Mouse (Mus musculus) gastrocnemius, adult 2 months (tissue): ENCODE measurements around the gene Pcx. TPM values are rescaled to one million over a fixed set of nuclear protein-coding genes. Genes with fewer than 3 reads are reported as not detected.

Source experiments
- DNase-seq: peaks from one replicate; pipeline ENCODE4 v3.0.0; 2022
- H3K27ac ChIP-seq: fragments of 200-600 bp; 2 replicates; pipeline ENCODE4 v1.8.1; 2022; ENCODE audit warnings: mild to moderate bottlenecking
- H3K4me3 ChIP-seq: fragments of 200-600 bp; 2 replicates; pipeline ENCODE4 v1.8.1; 2022; ENCODE audit warnings: mild to moderate bottlenecking, moderate library complexity
- CTCF ChIP-seq: fragments of 200-600 bp; IDR thresholded peaks from 2 replicates; pipeline ENCODE4 v1.8.1; 2022; ENCODE audit warnings: antibody characterized with exemption, mild to moderate bottlenecking, moderate library complexity
- intact Hi-C: fragments of 180-260 bp; cut with DNase I; formaldehyde crosslinking; loops from one replicate; pipeline ENCODE4 v1.15.1; 2025
- total RNA-seq, 2 experiments: library from RNA; stranded (reverse); gene quantifications; 2 replicates each; pipeline ENCODE4 v1.2.3; 2021

Pcx gene
- total RNA-seq, 2 experiments from 2014 or later = 94.6 to 119 TPM

DNA sequence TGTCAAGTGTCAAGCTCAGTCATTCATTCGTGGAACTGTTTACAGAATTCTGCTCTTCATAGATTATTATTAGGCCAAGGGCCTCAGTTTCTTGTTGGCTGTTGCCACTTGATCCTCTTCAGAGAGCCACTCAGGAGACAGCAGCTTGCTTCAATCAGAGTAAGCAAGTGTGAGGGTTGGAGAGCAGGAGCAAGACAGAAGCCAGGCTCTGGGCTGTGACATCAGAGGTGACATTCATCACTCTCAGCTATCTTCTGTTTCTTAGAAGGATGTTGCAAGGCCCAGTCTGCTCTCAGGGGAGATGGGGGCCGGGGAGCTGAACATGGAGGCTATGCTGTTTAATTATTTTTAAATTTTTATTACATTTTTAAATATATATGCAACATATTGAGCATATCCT lies 7.6 kb upstream of the Pcx start:
- Histone ChIP-seq H3K27ac (no peak overlapping the region), H3K4me3 (no peak overlapping the region)
- TF ChIP-seq CTCF = no peak
- intact Hi-C loops = no loop called here
- DNase-seq = no peak

DNA sequence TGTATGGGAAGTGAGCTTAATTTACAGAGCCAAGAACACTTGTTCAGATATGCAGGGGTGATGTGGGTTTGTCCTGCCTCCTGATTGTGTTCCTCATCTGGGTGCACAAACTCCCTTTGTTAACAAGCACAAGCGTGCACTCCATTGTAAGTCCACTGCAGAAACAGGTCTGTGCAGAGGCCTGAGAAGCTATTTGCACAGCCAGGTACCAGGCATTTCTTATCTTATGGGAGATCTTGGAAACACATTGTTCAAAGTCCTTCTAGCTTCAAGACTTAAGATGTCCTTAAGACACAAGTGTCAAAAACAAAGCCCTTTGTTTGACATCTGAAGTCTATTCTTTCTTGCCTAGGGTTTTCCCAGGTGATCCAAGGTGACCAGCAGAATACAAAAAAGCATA lies 5.4 kb upstream of the Pcx start:
- no peak for DNase-seq
- Histone ChIP-seq H3K4me3 (no peak overlapping the region), H3K27ac (no peak overlapping the region; the same call in 1 of the 2 replicates)
- intact Hi-C loops = no loop called here
- TF ChIP-seq CTCF = no peak

DNA sequence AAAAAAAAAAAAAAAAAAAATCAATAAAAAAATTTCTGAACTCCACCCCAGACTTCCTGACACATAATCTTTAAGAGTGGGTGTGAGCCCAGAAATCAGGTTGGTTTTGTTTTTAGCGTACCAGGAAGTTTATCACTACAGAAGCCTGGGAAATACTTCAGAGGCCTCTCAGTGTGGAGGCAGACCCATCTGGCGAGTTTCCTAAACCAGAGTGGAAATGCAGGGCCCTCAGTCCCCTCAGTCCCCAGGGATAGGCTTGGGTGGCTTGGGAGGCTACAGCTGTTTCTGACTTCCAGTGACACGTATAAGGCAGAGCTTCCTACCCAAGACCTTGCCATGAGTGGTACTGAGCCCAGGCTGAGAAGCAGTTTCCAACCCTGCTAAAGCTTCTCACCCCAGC lies 2.5 kb upstream of the Pcx start:
- intact Hi-C loops = no loop called here
- no peak for DNase-seq
- no peak for TF ChIP-seq CTCF
- peak overlapping the region; percentile 51; the same call in 1 of the 2 replicates for H3K27ac ChIP-seq
- H3K4me3 ChIP-seq = no peak overlapping the region

DNA sequence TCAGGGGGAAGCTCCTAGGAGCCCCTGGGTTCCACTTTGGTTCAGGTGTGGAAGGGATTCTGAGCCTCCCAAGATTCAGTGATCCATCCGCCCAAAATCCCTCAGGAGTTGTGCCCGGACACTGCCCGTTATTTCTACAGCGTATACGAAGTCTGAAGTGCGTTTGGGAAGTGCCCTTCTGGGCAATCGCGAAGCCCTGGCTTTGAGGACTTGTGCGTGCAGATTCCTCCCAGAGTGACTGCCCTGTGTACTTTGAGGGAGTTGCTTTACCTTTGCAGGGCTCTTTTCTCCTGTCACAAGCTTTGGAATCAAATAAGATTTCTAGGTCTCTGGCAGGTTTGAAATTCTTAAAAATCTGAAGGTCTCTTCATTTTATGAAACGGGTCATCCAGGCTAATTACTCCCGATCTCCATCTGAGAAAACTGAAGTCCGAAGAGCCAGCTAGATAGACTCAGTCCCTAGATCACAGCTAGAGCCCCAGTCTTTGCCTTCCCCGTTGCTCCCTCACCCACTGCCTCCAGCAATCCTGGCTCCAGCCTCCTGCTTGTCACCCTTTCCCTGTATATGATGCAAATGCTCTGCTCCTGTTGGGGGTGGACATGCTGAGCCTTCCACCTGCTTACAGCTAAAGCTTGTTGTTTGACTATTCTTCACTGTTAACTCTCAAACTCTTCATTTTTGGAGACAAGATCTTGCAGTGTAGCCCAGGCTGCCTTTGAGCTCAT lies 1.0 kb downstream of the Pcx start:
- peak overlapping the region; percentile 96 for H3K27ac ChIP-seq
- peak overlapping the region; percentile 79 for H3K4me3 ChIP-seq
- TF ChIP-seq CTCF = no peak
- DNase-seq = no peak
- intact Hi-C loops = loop anchor here (5.0 kb wide), 2 partner anchors 66 to 101 kb away; no protein-coding TSS in a partner anchor

DNA sequence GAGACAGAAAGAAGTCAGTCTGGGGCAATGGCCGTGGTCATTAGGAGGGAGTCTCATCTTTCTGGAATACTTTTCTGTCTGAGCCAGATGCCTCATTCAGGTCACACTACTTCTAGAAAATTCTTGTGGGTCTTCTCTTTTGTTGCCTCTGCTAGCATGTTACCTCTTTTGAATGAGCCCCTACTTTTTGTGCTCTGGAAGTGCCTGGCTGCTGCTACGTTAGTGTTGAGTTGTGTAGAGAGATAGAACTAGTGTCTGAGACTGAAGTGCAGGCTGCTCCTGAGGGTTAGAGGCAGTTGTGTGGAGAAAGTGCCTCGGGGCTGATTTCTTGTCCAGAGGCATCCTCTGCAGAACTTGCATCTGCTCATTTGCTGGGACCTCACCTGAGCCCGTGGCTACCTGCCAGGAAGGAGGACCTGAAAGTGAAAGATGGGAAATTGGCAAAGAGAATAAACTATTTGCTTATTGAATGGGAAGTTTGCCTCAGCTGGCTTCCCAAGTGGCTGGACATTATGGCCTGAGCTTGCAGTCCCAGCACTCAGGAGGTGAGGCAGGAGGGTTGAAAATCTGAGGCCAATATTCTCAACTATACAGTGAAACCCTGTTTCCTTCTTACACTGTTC lies 3.1 kb downstream of the Pcx start:
- peak overlapping the region; percentile 2; the same call in 1 of the 2 replicates for H3K27ac ChIP-seq
- no peak overlapping the region for H3K4me3 ChIP-seq
- TF ChIP-seq CTCF = no peak
- no peak for DNase-seq
- intact Hi-C loops = loop anchor here (5.0 kb wide), 2 partner anchors 64 to 99 kb away; no protein-coding TSS in a partner anchor

DNA sequence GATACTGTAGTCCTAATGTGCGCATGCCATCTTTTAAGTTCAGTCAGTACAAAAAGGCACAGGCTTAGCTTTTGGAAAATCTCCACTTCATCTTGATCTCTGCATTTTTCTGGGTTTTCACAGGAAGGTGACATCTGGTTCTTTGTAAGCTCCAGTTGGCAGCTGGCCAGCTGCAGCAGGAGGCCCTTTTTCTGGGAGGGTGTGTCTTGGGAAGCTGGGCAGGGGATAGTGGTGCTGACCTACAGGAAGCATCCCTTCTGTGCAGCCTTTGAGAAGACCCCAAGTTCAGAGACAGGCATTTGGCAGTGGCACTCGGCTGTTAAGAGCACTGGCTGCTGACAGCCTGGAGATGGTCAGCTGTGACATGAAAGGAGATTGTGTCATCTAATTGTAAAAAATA lies 5.5 kb downstream of the Pcx start:
- TF ChIP-seq CTCF = no peak
- H3K4me3 ChIP-seq = no peak overlapping the region
- intact Hi-C loops = no loop called here
- DNase-seq = no peak
- H3K27ac ChIP-seq = peak overlapping the region; percentile 41; the same call in 1 of the 2 replicates

DNA sequence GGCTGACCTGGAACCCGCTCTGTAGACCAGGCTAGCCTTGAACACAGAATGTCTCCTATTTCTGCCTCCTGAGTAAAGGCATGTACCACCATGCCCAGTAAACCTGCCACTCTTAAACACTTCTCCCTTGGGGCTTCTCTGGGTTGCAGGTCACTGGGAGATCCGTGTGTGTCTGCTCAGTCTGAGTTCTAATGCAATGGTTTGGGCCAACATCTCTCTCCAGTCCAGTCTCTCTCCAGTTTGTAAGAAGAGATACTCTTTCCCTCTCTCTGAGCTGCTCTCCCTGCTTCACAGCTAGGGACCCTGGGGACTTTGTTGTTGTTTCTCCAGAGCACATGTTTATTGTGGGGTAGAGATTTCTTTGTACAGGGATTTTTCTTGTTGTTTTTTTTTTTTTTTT lies 6.0 kb downstream of the Pcx start:
- intact Hi-C loops = no loop called here

DNA sequence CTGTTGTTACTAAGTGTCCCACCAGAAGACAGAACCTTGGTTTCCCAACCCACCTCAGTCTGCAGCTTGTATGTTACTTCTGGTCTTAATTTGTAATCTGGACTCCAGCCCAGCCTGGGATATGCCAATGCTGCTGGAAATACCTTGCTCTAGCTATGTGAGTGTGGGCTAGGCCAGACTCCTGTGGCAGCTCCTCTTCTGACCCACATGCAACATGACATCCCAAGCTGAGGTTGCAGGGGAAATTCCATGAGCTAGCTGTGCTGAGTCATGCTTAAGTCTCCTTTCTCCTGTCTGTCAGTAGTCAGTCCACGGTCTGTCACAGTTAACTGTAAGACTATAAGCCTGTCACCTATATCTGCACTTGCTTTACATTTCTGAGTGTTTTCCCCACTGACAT lies 7.2 kb downstream of the Pcx start:
- Histone ChIP-seq H3K4me3 (peak overlapping the region; percentile 33; the same call in 1 of the 2 replicates), H3K27ac (peak overlapping the region; percentile 81)
- DNase-seq = peak; percentile 62
- intact Hi-C loops = no loop called here
- TF ChIP-seq CTCF = no peak

More for the DNA sequence above, 6.0 kb downstream of the Pcx start:
- Histone ChIP-seq H3K27ac (peak overlapping the region; percentile 41; the same call in 1 of the 2 replicates), H3K4me3 (no peak overlapping the region)
- DNase-seq = no peak
- no peak for TF ChIP-seq CTCF

DNA sequence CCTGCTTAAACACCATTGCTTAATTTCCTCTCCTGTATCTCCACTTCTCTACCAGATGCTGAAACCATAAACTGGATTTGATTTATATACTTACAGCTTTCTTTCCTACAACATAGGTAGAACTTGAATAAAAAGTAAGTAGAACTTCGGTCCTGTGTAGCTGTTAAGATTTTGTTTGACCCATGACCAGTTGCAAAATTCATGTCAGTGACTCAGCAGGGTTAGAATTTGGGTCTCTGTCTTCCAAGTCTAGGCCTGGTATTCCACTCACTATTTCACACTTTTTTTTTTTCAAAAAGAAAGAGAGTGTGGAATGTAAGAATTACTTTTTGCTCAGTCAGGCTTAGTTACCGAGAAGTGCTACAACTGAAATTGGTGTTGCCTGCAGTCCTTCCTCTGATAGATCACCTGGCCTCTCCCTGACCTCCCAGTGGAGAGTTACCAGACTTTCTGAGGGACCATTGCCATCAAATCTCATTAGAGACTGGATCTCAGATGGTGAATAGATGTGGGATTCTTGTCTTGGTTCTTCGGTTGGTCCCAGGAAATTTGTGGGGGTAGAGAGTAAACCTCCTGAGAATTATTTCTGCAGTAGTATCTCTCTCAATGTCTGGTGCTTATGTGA lies 11.3 kb downstream of the Pcx start:
- no peak overlapping the region for H3K4me3 ChIP-seq
- intact Hi-C loops = no loop called here
- no peak for DNase-seq
- H3K27ac ChIP-seq = peak overlapping the region; percentile 38; the same call in 1 of the 2 replicates
- no peak for TF ChIP-seq CTCF

DNA sequence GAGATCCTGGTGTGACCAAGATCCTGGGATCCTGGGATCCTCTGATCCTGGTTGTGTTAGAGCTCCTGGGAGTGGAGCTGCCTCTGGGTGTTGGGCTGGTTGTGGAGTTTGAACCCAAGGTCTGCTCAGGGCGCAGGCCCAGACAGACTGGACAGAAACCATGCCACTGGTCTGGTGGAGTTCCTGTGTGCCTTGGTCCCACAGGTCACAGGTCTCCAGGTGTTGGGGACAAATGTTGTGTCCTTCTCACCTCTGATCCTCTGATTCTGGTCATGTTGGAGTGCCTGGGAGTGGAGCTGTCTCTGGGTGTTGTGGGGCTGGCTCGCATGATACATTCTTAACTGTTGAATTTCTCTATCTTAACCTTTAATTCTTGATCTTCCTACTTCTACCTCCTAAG lies 24.4 kb downstream of the Pcx start:
- TF ChIP-seq CTCF = no peak
- H3K27ac ChIP-seq = no peak overlapping the region
- no peak for DNase-seq
- H3K4me3 ChIP-seq = no peak overlapping the region
- intact Hi-C loops = no loop called here

DNA sequence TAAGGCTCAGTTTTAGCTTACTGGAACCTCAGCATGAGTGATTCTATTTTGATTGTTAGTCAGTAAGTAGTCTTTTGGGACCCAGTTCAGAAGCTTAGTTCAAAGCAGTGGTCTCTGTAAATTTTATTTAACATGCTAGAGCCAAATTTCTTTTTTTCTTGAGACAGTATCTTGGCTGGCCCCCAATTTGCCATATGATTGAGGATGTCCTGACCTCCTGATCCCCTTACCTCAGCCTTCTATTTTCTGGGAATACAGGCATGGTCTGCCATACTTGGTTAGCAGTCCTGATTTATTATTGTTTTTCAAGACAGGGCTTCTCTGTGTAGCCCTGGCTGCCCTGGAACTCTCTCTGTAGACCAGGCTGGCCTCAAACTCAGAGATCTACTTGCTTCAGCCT lies 25.6 kb downstream of the Pcx start:
- H3K27ac ChIP-seq = no peak overlapping the region; the same call in 1 of the 2 replicates

DNA sequence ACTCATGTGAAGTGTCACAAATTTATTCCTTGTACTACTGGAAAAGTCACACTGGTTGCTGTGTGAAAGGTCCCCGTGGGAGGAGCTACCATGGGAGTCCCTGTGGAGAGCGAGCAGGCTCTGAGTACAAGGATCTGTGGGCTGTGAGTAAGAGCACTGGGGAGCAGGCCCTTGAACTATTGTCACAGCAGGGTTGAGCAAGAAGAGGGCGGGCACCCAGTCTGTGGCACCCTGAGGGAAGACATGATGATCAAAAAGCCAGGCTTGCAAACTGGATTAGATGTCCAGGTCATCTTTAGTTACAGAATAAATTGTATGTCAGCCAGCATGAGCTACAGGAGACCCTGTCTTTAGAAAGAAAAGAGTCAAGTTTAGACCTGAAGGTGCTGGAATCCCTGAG lies 26.3 kb downstream of the Pcx start:
- no peak for TF ChIP-seq CTCF
- H3K4me3 ChIP-seq = no peak overlapping the region
- no peak overlapping the region for H3K27ac ChIP-seq
- no peak for DNase-seq
- intact Hi-C loops = no loop called here

More for the DNA sequence above, 25.6 kb downstream of the Pcx start:
- intact Hi-C loops = no loop called here
- no peak for DNase-seq
- no peak for TF ChIP-seq CTCF
- no peak overlapping the region for H3K4me3 ChIP-seq

DNA sequence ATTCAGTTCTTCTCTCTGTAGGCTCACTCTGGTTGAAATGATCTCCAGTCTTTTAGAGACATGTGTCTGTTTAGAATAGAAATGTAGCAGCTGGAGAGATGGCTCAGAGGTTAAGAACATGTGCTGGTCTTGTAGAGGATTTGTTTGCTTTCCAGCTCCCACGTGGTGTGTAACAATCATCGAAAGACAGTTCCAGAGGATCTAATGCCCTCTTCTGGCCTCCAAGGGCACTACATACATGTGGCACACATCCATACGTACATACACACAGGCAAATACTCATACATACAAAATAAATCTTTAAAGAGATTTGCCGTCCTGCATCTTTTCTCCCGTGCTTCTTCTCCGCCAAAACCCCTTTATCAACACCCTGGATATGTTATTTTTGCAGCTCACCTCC lies 30.0 kb downstream of the Pcx start:
- peak; percentile 35; the same call in 1 of the 2 replicates for TF ChIP-seq CTCF
- DNase-seq = no peak
- H3K4me3 ChIP-seq = no peak overlapping the region
- H3K27ac ChIP-seq = peak overlapping the region; percentile 83
- intact Hi-C loops = loop anchor here (5.0 kb wide), 1 partner anchor 37 kb away; no protein-coding TSS in a partner anchor
